Mouse (Mus musculus): ENCODE results near the gene Cwc25.

Gene Cwc25

GRCm38 (mm10) chr11:97805662-97806612, 39.6 kb upstream of the Cwc25 start:
- ChIA-PET CTCF (interaction anchor here in 3 of 4 experiments (0.5 to 1.9 kb wide), 14 partner anchors 9 to 1801 kb away, joined by 3 to 5 read pairs (median 3); partner anchors contain the start of genes B230217C12Rik (in 1 of the 3) and Pgap3 (in 1 of the 3)), POLR2A (interaction anchor here (0.6 to 27.6 kb wide), 57 partner anchors 6 to 397 kb away, joined by 3 to 667 read pairs (median 4); partner anchors contain the start of genes Rpl23 (in 4 of the 4), B230217C12Rik (in 3 of the 4), 1700001P01Rik (in 2 of the 4) and Fbxo47 (in 2 of the 4))

- ChIA-PET CTCF (interaction anchor here in 2 of 4 experiments (0.6 to 1.9 kb wide), 8 partner anchors 10 to 1803 kb away, joined by 3 to 5 read pairs (median 3); partner anchors contain the start of genes B230217C12Rik (in 1 of the 2) and Pgap3 (in 1 of the 2)), POLR2A (interaction anchor here (0.5 to 27.6 kb wide), 44 partner anchors 5 to 548 kb away, joined by 3 to 667 read pairs (median 4); partner anchors contain the start of genes B230217C12Rik (in 3 of the 4), 1700001P01Rik (in 2 of the 4), Fbxo47 (in 2 of the 4) and Rpl23 (in 2 of the 4))
Measured at GRCm38 (mm10) chr11:97804841-97805661, 38.7 kb upstream of the Cwc25 start.

GRCm38 (mm10) chr11:97803847-97804246, 37.5 kb upstream of the Cwc25 start:
- POLR2A ChIA-PET, result interaction anchor here (0.6 to 27.6 kb wide), 30 partner anchors 9 to 409 kb away, joined by 3 to 667 read pairs (median 4); partner anchors contain the start of genes Rpl23 (in 3 of the 4), 1700001P01Rik (in 2 of the 4), Fbxo47 (in 2 of the 4) and B230217C12Rik (in 1 of the 4)
- CTCF ChIA-PET, result interaction anchor here in 3 of 4 experiments (0.6 to 1.6 kb wide), 8 partner anchors 37 to 369 kb away, joined by 3 to 9 read pairs (median 4); partner anchors contain the start of gene B230217C12Rik (in 1 of the 3)

GRCm38 (mm10) chr11:97802495-97802894, 36.1 kb upstream of the Cwc25 start:
- ChIA-PET CTCF (interaction anchor here in 3 of 4 experiments (0.6 to 2.7 kb wide), 7 partner anchors 9 to 144 kb away, joined by 3 to 9 read pairs (median 3); partner anchors contain the start of genes B230217C12Rik (in 1 of the 3) and Fbxo47 (in 1 of the 3)), POLR2A (interaction anchor here in 3 of 4 experiments (0.7 to 27.6 kb wide), 18 partner anchors 8 to 220 kb away, joined by 3 to 667 read pairs (median 6); partner anchors contain the start of genes B230217C12Rik (in 3 of the 3), Rpl23 (in 3 of the 3), 1700001P01Rik (in 2 of the 3) and Cacnb1 (in 1 of the 3))

GRCm38 (mm10) chr11:97802194-97802470, 35.8 kb upstream of the Cwc25 start:
- ChIA-PET CTCF (interaction anchor here in 3 of 4 experiments (0.6 to 2.7 kb wide), 10 partner anchors 9 to 170 kb away, joined by 3 to 9 read pairs (median 4); partner anchors contain the start of genes B230217C12Rik (in 1 of the 3) and Fbxo47 (in 1 of the 3)), POLR2A (interaction anchor here in 3 of 4 experiments (0.6 to 27.6 kb wide), 17 partner anchors 8 to 220 kb away, joined by 3 to 667 read pairs (median 8); partner anchors contain the start of genes Rpl23 (in 3 of the 3), 1700001P01Rik (in 2 of the 3), B230217C12Rik (in 2 of the 3) and Cacnb1 (in 1 of the 3))

- ChIA-PET POLR2A (interaction anchor here in 3 of 4 experiments (0.6 to 27.6 kb wide), 19 partner anchors 8 to 225 kb away, joined by 3 to 667 read pairs (median 5); partner anchors contain the start of genes B230217C12Rik (in 3 of the 3), Rpl23 (in 3 of the 3), 1700001P01Rik (in 2 of the 3) and Cacnb1 (in 1 of the 3)), CTCF (interaction anchor here in 3 of 4 experiments (0.6 to 3.2 kb wide), 10 partner anchors 8 to 171 kb away, joined by 3 to 13 read pairs (median 4); partner anchors contain the start of genes B230217C12Rik (in 2 of the 3) and Fbxo47 (in 1 of the 3))
Measured at GRCm38 (mm10) chr11:97801409-97802193, 35.2 kb upstream of the Cwc25 start.

- POLR2A ChIA-PET, result interaction anchor here (0.5 to 27.6 kb wide), 35 partner anchors 12 to 528 kb away, joined by 3 to 667 read pairs (median 4); partner anchors contain the start of genes B230217C12Rik (in 3 of the 4), Fbxo47 (in 3 of the 4), Rpl23 (in 3 of the 4) and 1700001P01Rik (in 2 of the 4)
- CTCF ChIA-PET, result interaction anchor here in 3 of 4 experiments (0.6 to 3.2 kb wide), 8 partner anchors 9 to 244 kb away, joined by 3 to 13 read pairs (median 3); partner anchors contain the start of gene B230217C12Rik (in 1 of the 3)
Measured at GRCm38 (mm10) chr11:97800691-97801408, 34.5 kb upstream of the Cwc25 start.

- ChIA-PET CTCF (interaction anchor here (0.6 to 3.2 kb wide), 15 partner anchors 9 to 245 kb away, joined by 3 to 13 read pairs (median 3); partner anchors contain the start of gene B230217C12Rik (in 1 of the 4)), POLR2A (interaction anchor here (0.5 to 27.6 kb wide), 59 partner anchors 12 to 502 kb away, joined by 3 to 667 read pairs (median 4); partner anchors contain the start of genes B230217C12Rik (in 3 of the 4), Fbxo47 (in 3 of the 4), Psmb3 (in 3 of the 4) and Rpl23 (in 3 of the 4))
Measured at GRCm38 (mm10) chr11:97799994-97800690, 33.8 kb upstream of the Cwc25 start.

- POLR2A ChIA-PET, result interaction anchor here (0.5 to 27.6 kb wide), 74 partner anchors 9 to 977 kb away, joined by 3 to 667 read pairs (median 4); partner anchors contain the start of genes B230217C12Rik (in 3 of the 4), Fbxo47 (in 3 of the 4), Psmb3 (in 3 of the 4) and Rpl23 (in 3 of the 4)
- CTCF ChIA-PET, result interaction anchor here in 3 of 4 experiments (0.5 to 3.2 kb wide), 18 partner anchors 8 to 206 kb away, joined by 3 to 13 read pairs (median 3); no protein-coding TSS in a partner anchor
Measured at GRCm38 (mm10) chr11:97799146-97799993, 33.0 kb upstream of the Cwc25 start.

GRCm38 (mm10) chr11:97798782-97799145, 32.4 kb upstream of the Cwc25 start, which contains the start of gene Lasp1:
Gene Lasp1, plus strand, starts transcription at chr11:97799000.
- POLR2A ChIA-PET, result interaction anchor here (0.5 to 27.6 kb wide), 52 partner anchors 8 to 977 kb away, joined by 3 to 667 read pairs (median 4); partner anchors contain the start of genes B230217C12Rik (in 3 of the 4), Fbxo47 (in 3 of the 4), 1700001P01Rik (in 2 of the 4) and Cwc25 (in 2 of the 4)
- CTCF ChIA-PET, result interaction anchor here in 3 of 4 experiments (0.5 to 3.2 kb wide), 13 partner anchors 9 to 257 kb away, joined by 3 to 13 read pairs (median 3); no protein-coding TSS in a partner anchor

GRCm38 (mm10) chr11:97798083-97798435, 31.7 kb upstream of the Cwc25 start:
- ChIA-PET POLR2A (interaction anchor here in 3 of 4 experiments (0.6 to 27.6 kb wide), 29 partner anchors 8 to 1943 kb away, joined by 3 to 667 read pairs (median 5); partner anchors contain the start of genes 1700001P01Rik (in 2 of the 3), B230217C12Rik (in 2 of the 3), Cwc25 (in 2 of the 3) and Fbxo47 (in 2 of the 3)), CTCF (interaction anchor here in 2 of 4 experiments (1.3 to 3.2 kb wide), 6 partner anchors 8 to 190 kb away, joined by 3 to 13 read pairs (median 4); no protein-coding TSS in a partner anchor)

GRCm38 (mm10) chr11:97797369-97798082, 31.2 kb upstream of the Cwc25 start:
- ChIA-PET POLR2A (interaction anchor here in 3 of 4 experiments (0.6 to 27.6 kb wide), 36 partner anchors 8 to 1942 kb away, joined by 3 to 667 read pairs (median 4); partner anchors contain the start of genes 1700001P01Rik (in 2 of the 3), B230217C12Rik (in 2 of the 3), Cwc25 (in 2 of the 3) and Fbxo47 (in 2 of the 3)), CTCF (interaction anchor here in 2 of 4 experiments (0.6 to 1.6 kb wide), 11 partner anchors 9 to 1758 kb away, joined by 3 to 6 read pairs (median 3); partner anchors contain the start of gene B230217C12Rik (in 1 of the 2))
